Mouse (Mus musculus): ENCODE results near the gene Megf11. TPM values are rescaled to one million over a fixed set of nuclear protein-coding genes. Genes with fewer than 3 reads are reported as not detected.

The Megf11 gene
- polyA plus RNA-seq, 1 experiment from 2014 or later = 0.58 TPM

DNA sequence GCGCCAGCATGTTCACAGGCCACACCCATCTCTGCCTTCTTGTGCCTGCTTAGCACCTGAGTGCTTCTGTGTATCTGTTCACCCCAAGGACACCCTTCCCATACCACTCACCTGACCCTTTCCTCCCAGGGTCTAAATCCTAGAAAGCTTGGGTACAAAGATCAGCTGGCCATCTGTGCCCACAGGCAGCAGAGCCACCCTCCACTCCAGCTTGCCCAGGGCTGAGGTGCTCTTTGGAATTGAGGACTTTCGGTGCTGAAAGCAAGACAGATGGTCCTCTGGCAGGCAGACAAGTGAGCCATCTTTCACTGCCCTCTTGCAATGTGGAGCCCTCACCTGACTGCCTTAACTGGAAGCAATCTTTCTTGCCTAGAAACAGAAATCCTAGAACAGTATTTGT, 251.5 kb downstream of the Megf11 start:
- WGBS = 70% methylated on average over 2 of the region's 2 CpGs
- no peaks in the 10 kb centered on the region for H3K4me1 ChIP-seq (ENCODE audit: control insufficient read depth, insufficient read depth, low read length)

DNA sequence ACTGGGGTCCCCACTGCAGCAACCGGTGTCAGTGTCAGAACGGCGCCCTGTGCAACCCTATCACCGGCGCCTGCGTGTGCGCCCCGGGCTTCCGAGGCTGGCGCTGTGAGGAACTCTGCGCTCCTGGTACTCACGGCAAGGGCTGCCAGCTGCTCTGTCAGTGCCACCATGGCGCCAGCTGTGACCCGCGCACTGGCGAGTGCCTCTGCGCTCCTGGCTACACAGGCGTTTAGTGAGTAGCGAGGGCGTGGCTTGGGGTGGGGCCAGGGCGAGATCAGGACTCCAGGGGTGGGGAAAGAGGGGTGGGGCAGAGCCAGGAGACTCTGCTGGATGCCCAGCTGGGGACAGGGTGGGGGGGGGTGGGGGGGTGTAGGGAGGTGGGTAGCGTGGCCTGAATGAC, 252.8 kb downstream of the Megf11 start:
- no peaks in the 10 kb centered on the region for H3K9me3 ChIP-seq (replicated peaks; ENCODE audit: control insufficient read depth, low read length)
- no peak overlapping the region for H3K27ac ChIP-seq (ENCODE audit: low read length)
- ATAC-seq (replicated peaks; ENCODE audit: extremely low read depth, insufficient read depth, low FRiP score) = no peak
- no peak overlapping the region for H3K9ac ChIP-seq (ENCODE audit: low read length)
- H3K4me1 ChIP-seq (ENCODE audit: control insufficient read depth, insufficient read depth, low read length) = no peaks in the 10 kb centered on the region
- H3K27me3 ChIP-seq (ENCODE audit: control insufficient read depth, insufficient read depth, low read length) = peaks cover 10% of the 10 kb centered on the region
- H3K4me2 ChIP-seq (ENCODE audit: low read depth, low read length) = peak overlapping the region; percentile 56; the same call in 1 of the 2 replicates
- 6% methylated on average over 22 of the region's 22 CpGs for WGBS
- H3K36me3 ChIP-seq (ENCODE audit: control insufficient read depth, insufficient read depth) = no peaks in the 10 kb centered on the region
- peak overlapping the region; percentile 26 for H3K4me3 ChIP-seq (ENCODE audit: low read length)

More for the DNA sequence above, 251.5 kb downstream of the Megf11 start:
- H3K9me3 ChIP-seq (replicated peaks; ENCODE audit: control insufficient read depth, low read length) = no peaks in the 10 kb centered on the region
- ATAC-seq (replicated peaks; ENCODE audit: extremely low read depth, insufficient read depth, low FRiP score) = no peak
- no peak overlapping the region for H3K9ac ChIP-seq (ENCODE audit: low read length)
- peaks cover 10% of the 10 kb centered on the region for H3K27me3 ChIP-seq (ENCODE audit: control insufficient read depth, insufficient read depth, low read length)
- H3K27ac ChIP-seq (ENCODE audit: low read length) = no peak overlapping the region
- H3K4me2 ChIP-seq (ENCODE audit: low read depth, low read length) = no peak overlapping the region
- no peaks in the 10 kb centered on the region for H3K36me3 ChIP-seq (ENCODE audit: control insufficient read depth, insufficient read depth)
- H3K4me3 ChIP-seq (ENCODE audit: low read length) = no peak overlapping the region

DNA sequence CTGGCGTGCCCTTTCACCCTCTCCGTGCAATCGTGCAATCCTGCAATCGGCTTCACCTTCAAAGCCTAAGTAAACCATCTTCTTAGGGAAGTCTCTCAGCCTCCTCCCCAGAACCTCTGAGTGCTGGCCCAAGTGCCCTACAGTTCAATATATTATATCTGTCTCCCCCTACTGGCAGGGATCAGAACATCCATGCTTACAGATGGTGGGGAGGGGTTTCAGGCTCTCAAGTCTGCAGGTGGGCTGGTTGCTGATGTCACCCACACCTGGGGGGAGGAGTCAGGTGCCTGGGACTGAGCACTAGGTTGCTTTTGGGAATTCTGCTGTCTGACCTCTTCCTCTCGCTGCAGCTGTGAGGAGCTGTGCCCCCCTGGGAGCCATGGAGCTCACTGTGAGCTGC, 254.2 kb downstream of the Megf11 start:
- Histone ChIP-seq H3K27me3 (ENCODE audit: control insufficient read depth, insufficient read depth, low read length) (peaks cover 16% of the 10 kb centered on the region), H3K9me3 (replicated peaks; ENCODE audit: control insufficient read depth, low read length) (no peaks in the 10 kb centered on the region), H3K36me3 (ENCODE audit: control insufficient read depth, insufficient read depth) (no peaks in the 10 kb centered on the region), H3K4me2 (ENCODE audit: low read depth, low read length) (no peak overlapping the region), H3K9ac (ENCODE audit: low read length) (no peak overlapping the region), H3K4me1 (ENCODE audit: control insufficient read depth, insufficient read depth, low read length) (no peaks in the 10 kb centered on the region), H3K4me3 (ENCODE audit: low read length) (no peak overlapping the region), H3K27ac (ENCODE audit: low read length) (no peak overlapping the region)
- 16% methylated on average over 5 of the region's 5 CpGs for WGBS
- ATAC-seq (replicated peaks; ENCODE audit: extremely low read depth, insufficient read depth, low FRiP score) = no peak

GRCm38 (mm10) chr9:64644129-64644528, 258.7 kb downstream of the Megf11 start:
- Histone ChIP-seq H3K4me2 (ENCODE audit: low read depth, low read length) (no peak overlapping the region), H3K4me1 (ENCODE audit: control insufficient read depth, insufficient read depth, low read length) (no peaks in the 10 kb centered on the region), H3K27me3 (ENCODE audit: control insufficient read depth, insufficient read depth, low read length) (peaks cover 10% of the 10 kb centered on the region), H3K4me3 (ENCODE audit: low read length) (no peak overlapping the region), H3K9me3 (replicated peaks; ENCODE audit: control insufficient read depth, low read length) (no peaks in the 10 kb centered on the region), H3K27ac (ENCODE audit: low read length) (no peak overlapping the region), H3K36me3 (ENCODE audit: control insufficient read depth, insufficient read depth) (no peaks in the 10 kb centered on the region), H3K9ac (ENCODE audit: low read length) (no peak overlapping the region)
- 27% methylated on average over 7 of the region's 7 CpGs for WGBS
- ATAC-seq (replicated peaks; ENCODE audit: extremely low read depth, insufficient read depth, low FRiP score) = no peak

DNA sequence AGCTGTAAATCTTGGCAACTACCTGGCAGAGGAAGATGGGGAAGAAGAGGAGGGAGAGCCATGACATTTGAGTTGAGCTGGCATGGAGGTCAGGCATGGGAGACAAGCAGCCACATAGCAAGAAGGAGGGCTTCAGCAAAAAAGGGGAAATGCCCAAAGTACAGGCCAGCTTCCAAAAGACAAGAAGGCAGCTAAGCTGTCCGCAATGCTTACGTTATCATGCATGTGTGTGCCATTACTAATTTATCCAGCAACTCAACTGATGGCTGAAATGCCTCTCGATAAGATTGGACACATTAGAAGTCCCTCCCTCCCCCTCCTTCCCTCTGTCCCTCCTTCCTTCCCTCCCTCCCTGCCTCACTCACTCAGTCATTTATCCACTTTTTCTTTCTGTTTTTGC, 260.0 kb downstream of the Megf11 start:
- WGBS = 69% methylated on average over 3 of the region's 3 CpGs
- H3K9me3 ChIP-seq (replicated peaks; ENCODE audit: control insufficient read depth, low read length) = no peaks in the 10 kb centered on the region

GRCm38 (mm10) chr9:64649393-64649792, 264.0 kb downstream of the Megf11 start:
- WGBS = 67% methylated on average over 9 of the region's 9 CpGs
- H3K27me3 ChIP-seq (ENCODE audit: control insufficient read depth, insufficient read depth, low read length) = peaks cover 9% of the 10 kb centered on the region; the same call in 1 of the 2 replicates
- no peak for ATAC-seq (replicated peaks; ENCODE audit: extremely low read depth, insufficient read depth, low FRiP score)
- H3K27ac ChIP-seq (ENCODE audit: low read length) = no peak overlapping the region
- no peaks in the 10 kb centered on the region for H3K4me1 ChIP-seq (ENCODE audit: control insufficient read depth, insufficient read depth, low read length)
- no peak overlapping the region for H3K9ac ChIP-seq (ENCODE audit: low read length)
- H3K4me2 ChIP-seq (ENCODE audit: low read depth, low read length) = no peak overlapping the region
- no peaks in the 10 kb centered on the region for H3K9me3 ChIP-seq (replicated peaks; ENCODE audit: control insufficient read depth, low read length)
- H3K4me3 ChIP-seq (ENCODE audit: low read length) = no peak overlapping the region
- H3K36me3 ChIP-seq (ENCODE audit: control insufficient read depth, insufficient read depth) = no peaks in the 10 kb centered on the region

More for the DNA sequence above, 260.0 kb downstream of the Megf11 start:
- Histone ChIP-seq H3K9ac (ENCODE audit: low read length) (no peak overlapping the region), H3K4me3 (ENCODE audit: low read length) (no peak overlapping the region), H3K36me3 (ENCODE audit: control insufficient read depth, insufficient read depth) (no peaks in the 10 kb centered on the region), H3K4me2 (ENCODE audit: low read depth, low read length) (no peak overlapping the region), H3K4me1 (ENCODE audit: control insufficient read depth, insufficient read depth, low read length) (no peaks in the 10 kb centered on the region), H3K27ac (ENCODE audit: low read length) (no peak overlapping the region), H3K27me3 (ENCODE audit: control insufficient read depth, insufficient read depth, low read length) (peaks cover 12% of the 10 kb centered on the region)
- ATAC-seq (replicated peaks; ENCODE audit: extremely low read depth, insufficient read depth, low FRiP score) = no peak

DNA sequence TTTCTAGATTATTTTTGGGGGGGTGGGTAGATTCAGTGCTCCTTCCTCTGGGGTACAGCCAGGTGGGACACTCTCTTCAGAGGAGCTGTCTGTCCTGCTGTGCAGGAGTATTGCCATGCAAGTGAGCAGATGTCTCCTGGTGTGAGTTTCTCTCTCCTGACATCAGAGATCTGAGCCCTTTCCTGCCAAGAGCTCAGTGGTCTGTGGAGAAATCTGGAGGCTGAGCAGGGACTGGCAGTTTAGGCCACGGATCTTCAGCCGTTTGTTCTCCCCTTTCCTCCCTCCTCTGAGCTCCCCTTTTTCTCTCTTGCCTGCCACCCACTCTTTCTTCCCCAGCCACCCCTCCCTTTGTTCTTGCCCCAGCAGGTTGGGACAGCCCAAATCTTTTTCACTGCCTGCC, 264.5 kb downstream of the Megf11 start:
- no peaks in the 10 kb centered on the region for H3K9me3 ChIP-seq (replicated peaks; ENCODE audit: control insufficient read depth, low read length)
- ATAC-seq (replicated peaks; ENCODE audit: extremely low read depth, insufficient read depth, low FRiP score) = no peak
- no peaks in the 10 kb centered on the region for H3K4me1 ChIP-seq (ENCODE audit: control insufficient read depth, insufficient read depth, low read length)
- no peak overlapping the region for H3K27ac ChIP-seq (ENCODE audit: low read length)
- no peak overlapping the region for H3K4me3 ChIP-seq (ENCODE audit: low read length)
- no peak overlapping the region for H3K9ac ChIP-seq (ENCODE audit: low read length)
- 0 out of 2 replicates have a peak, but pooled peaks cover 6% of the 10 kb centered on the region for H3K27me3 ChIP-seq (ENCODE audit: control insufficient read depth, insufficient read depth, low read length)
- H3K4me2 ChIP-seq (ENCODE audit: low read depth, low read length) = no peak overlapping the region
- WGBS = 48% methylated on average over 2 of the region's 2 CpGs
- H3K36me3 ChIP-seq (ENCODE audit: control insufficient read depth, insufficient read depth) = no peaks in the 10 kb centered on the region

- no peak overlapping the region for H3K4me3 ChIP-seq (ENCODE audit: low read length)
- WGBS = 70% methylated on average over 1 of the region's 1 CpGs
- H3K4me2 ChIP-seq (ENCODE audit: low read depth, low read length) = no peak overlapping the region
- ATAC-seq (replicated peaks; ENCODE audit: extremely low read depth, insufficient read depth, low FRiP score) = no peak
- H3K36me3 ChIP-seq (ENCODE audit: control insufficient read depth, insufficient read depth) = no peaks in the 10 kb centered on the region
- H3K4me1 ChIP-seq (ENCODE audit: control insufficient read depth, insufficient read depth, low read length) = no peaks in the 10 kb centered on the region
- no peak overlapping the region for H3K27ac ChIP-seq (ENCODE audit: low read length)
- H3K9me3 ChIP-seq (replicated peaks; ENCODE audit: control insufficient read depth, low read length) = no peaks in the 10 kb centered on the region
- 0 out of 2 replicates have a peak, but pooled peaks cover 5% of the 10 kb centered on the region for H3K27me3 ChIP-seq (ENCODE audit: control insufficient read depth, insufficient read depth, low read length)
- no peak overlapping the region for H3K9ac ChIP-seq (ENCODE audit: low read length)
Observed at GRCm38 (mm10) chr9:64651181-64651580, 265.8 kb downstream of the Megf11 start.

DNA sequence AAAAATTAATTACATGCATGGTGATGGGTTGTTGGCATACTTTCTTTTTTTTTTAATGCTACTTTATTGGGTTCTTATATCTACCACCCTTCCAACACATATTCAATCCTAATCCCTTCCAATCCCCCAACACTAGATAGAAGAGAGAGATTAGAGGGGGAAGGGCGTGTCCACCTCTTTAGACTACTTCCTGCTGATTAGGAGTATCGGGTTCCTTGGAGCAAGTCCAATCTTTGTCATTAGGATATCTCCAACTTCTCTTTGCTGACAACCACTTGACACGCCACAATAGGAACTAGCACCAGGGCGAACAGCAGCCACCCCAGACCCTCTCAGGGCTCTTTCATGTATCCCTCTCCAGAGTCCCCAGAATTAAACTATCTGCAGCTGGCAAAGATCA, 266.3 kb downstream of the Megf11 start:
- H3K9ac ChIP-seq (ENCODE audit: low read length) = no peak overlapping the region
- WGBS = 11% methylated on average over 4 of the region's 4 CpGs
- H3K4me3 ChIP-seq (ENCODE audit: low read length) = no peak overlapping the region
- H3K9me3 ChIP-seq (replicated peaks; ENCODE audit: control insufficient read depth, low read length) = no peaks in the 10 kb centered on the region
- H3K27ac ChIP-seq (ENCODE audit: low read length) = no peak overlapping the region
- H3K4me1 ChIP-seq (ENCODE audit: control insufficient read depth, insufficient read depth, low read length) = no peaks in the 10 kb centered on the region
- ATAC-seq (replicated peaks; ENCODE audit: extremely low read depth, insufficient read depth, low FRiP score) = no peak
- 0 out of 2 replicates have a peak, but pooled peaks cover 2% of the 10 kb centered on the region for H3K27me3 ChIP-seq (ENCODE audit: control insufficient read depth, insufficient read depth, low read length)
- no peaks in the 10 kb centered on the region for H3K36me3 ChIP-seq (ENCODE audit: control insufficient read depth, insufficient read depth)
- H3K4me2 ChIP-seq (ENCODE audit: low read depth, low read length) = no peak overlapping the region

All from heart, embryonic 16.5 days (tissue).